In the genomic region with DNA sequence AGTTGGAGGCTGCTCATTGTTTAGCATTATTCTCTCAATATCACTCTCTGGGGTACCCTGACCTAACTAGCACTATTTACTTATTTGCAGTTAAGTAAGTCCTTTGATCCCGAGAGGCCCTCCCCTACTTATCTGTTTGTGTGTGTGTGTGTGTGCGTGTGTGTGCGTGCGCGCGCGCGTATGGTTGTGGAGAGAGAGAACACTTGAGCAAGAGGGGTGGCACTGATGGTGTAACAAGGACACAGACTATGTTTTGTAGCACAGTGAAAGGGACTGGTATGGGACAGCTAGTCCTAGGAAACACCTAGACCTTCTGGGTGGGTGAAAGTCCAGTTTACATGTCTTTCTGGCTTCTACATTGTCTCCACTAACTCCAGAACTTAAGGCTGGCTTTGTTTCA, we compare ENCODE assay signal across 29 mouse cellular contexts. TPM values are rescaled to one million over a fixed set of nuclear protein-coding genes. Genes with fewer than 3 reads are reported as not detected.
DNase-seq lines count a peak whose midpoint lies in the region; ATAC-seq and TF ChIP-seq lines count a peak whose summit lies in the region.
"Had no signal": no experiment of that assay in that cellular context is flagged by ENCODE, and none has a peak within 500 bp of the region (broad histone marks: within the 10 kb centered on the region; RNA-seq: fewer than 3 reads in every experiment).

No protein-coding gene starts in this region.

- WGBS in intestine, postnatal 0 days, result 66% methylated on average over 8 of the region's 8 CpGs
- 80% methylated on average over 8 of the region's 8 CpGs for WGBS in liver, embryonic 16.5 days (ENCODE audit: insufficient replicate concordance)
- 93% methylated on average over 8 of the region's 8 CpGs for WGBS in heart, embryonic 12.5 days

- peak overlapping the region; percentile 72 for H3K4me2 ChIP-seq in intestine, postnatal 0 days (replicated peaks; ENCODE audit: low read depth)
- no peak overlapping the region for H3K4me2 ChIP-seq in liver, embryonic 16.5 days (ENCODE audit: low read depth, low read length)
- H3K4me2 ChIP-seq in heart, embryonic 12.5 days, result no peak overlapping the region

- no peaks in the 10 kb centered on the region for H3K27me3 ChIP-seq in MEL (ENCODE audit: control insufficient read depth in 1 of 2, insufficient read depth in 2 of 2, low read length in 2 of 2)
- H3K27me3 ChIP-seq in intestine, postnatal 0 days (replicated peaks; ENCODE audit: control insufficient read depth, insufficient read depth, low read length), result no peaks in the 10 kb centered on the region
- no peaks in the 10 kb centered on the region; the same call in 1 of the 2 replicates for H3K27me3 ChIP-seq in liver, embryonic 16.5 days (ENCODE audit: control insufficient read depth, insufficient read depth, low read depth, low read length)
- peaks cover 2% of the 10 kb centered on the region; the same call in 1 of the 2 replicates for H3K27me3 ChIP-seq in heart, embryonic 12.5 days (replicated peaks)
- H3K27me3 ChIP-seq: embryonic facial prominence, embryonic 15.5 days; heart, embryonic 15.5 days had no signal

- no peak for TF ChIP-seq CTCF in MEL (IDR thresholded peaks at IDR 0.05 in 2 of 3, conservative IDR thresholded peaks at IDR 0.05 in 1 of 3; ENCODE audit: control insufficient read depth in 1 of 3, insufficient read depth in 1 of 3, low read depth in 2 of 3, low read length in 3 of 3, poor library complexity in 1 of 3, severe bottlenecking in 1 of 3)
- no peak for TF ChIP-seq CTCF in intestine, postnatal 0 days (IDR thresholded peaks at IDR 0.05; ENCODE audit: low read depth)

- DNase-seq in A20 (ENCODE audit: low read depth, low spot score) (peak; percentile 5), MEL (ENCODE audit: low read depth, low spot score) (peak; percentile 24)
- no peak for DNase-seq in layer of hippocampus, postnatal 36 days
- DNase-seq: adrenal gland, adult 8-10 months; cerebellum, adult 2 months; cerebellum, postnatal 25 days; forebrain, postnatal 0 days; gastrocnemius, postnatal 10 days; kidney, adult 8-10 months; kidney, postnatal 4 days; lung, adult 18-20 months; lung, postnatal 10 days; thymus, adult 2 months had no signal

- TF ChIP-seq EP300 in MEL (IDR thresholded peaks at IDR 0.05; ENCODE audit: low read depth in 1 of 2, low read length in 2 of 2), result no peak

- no peak for TF ChIP-seq POLR2A in MEL (IDR thresholded peaks at IDR 0.05; ENCODE audit: control insufficient read depth in 1 of 2, insufficient read depth in 1 of 2, low read depth in 1 of 2, low read length in 2 of 2, poor library complexity in 1 of 2)

- H3K9me3 ChIP-seq in MEL (replicated peaks; ENCODE audit: insufficient read depth, low read length), result no peaks in the 10 kb centered on the region
- no peaks in the 10 kb centered on the region for H3K9me3 ChIP-seq in intestine, postnatal 0 days (ENCODE audit: control insufficient read depth)
- no peaks in the 10 kb centered on the region for H3K9me3 ChIP-seq in liver, embryonic 16.5 days (replicated peaks; ENCODE audit: control insufficient read depth, low read length)
- no peaks in the 10 kb centered on the region for H3K9me3 ChIP-seq in heart, embryonic 12.5 days (replicated peaks)
- H3K9me3 ChIP-seq: embryonic facial prominence, embryonic 10.5 days; embryonic facial prominence, embryonic 15.5 days; forebrain, embryonic 12.5 days; heart, embryonic 15.5 days; hindbrain, embryonic 12.5 days; limb, embryonic 12.5 days; neural tube, embryonic 13.5 days had no signal

- H3K27ac ChIP-seq in MEL (ENCODE audit: control insufficient read depth, low read depth, low read length), result no peak overlapping the region
- H3K27ac ChIP-seq in intestine, postnatal 0 days (ENCODE audit: low read depth, low read length), result no peak overlapping the region
- H3K27ac ChIP-seq in liver, embryonic 16.5 days (ENCODE audit: low read length), result no peak overlapping the region
- H3K27ac ChIP-seq in heart, embryonic 12.5 days (ENCODE audit: poor library complexity, severe bottlenecking), result no peak overlapping the region
- H3K27ac ChIP-seq: embryonic facial prominence, embryonic 10.5 days; embryonic facial prominence, embryonic 15.5 days; forebrain, embryonic 12.5 days; heart, embryonic 15.5 days; hindbrain, embryonic 12.5 days; kidney, postnatal 0 days; limb, embryonic 12.5 days; neural tube, embryonic 13.5 days had no signal

- no peak overlapping the region; a peak in 1 of 4 replicates for H3K4me3 ChIP-seq in MEL (ENCODE audit: control insufficient read depth in 1 of 2, insufficient read depth in 1 of 2, low read depth in 2 of 2, low read length in 2 of 2)
- H3K4me3 ChIP-seq in intestine, postnatal 0 days (ENCODE audit: low read depth, low read length), result peak overlapping the region; percentile 11; the same call in 1 of the 2 replicates
- no peak overlapping the region for H3K4me3 ChIP-seq in liver, embryonic 16.5 days (ENCODE audit: low read depth, low read length)
- H3K4me3 ChIP-seq in heart, embryonic 12.5 days, result no peak overlapping the region
- H3K4me3 ChIP-seq: myocyte had no signal

- H3K36me3 ChIP-seq in MEL (ENCODE audit: control insufficient read depth in 1 of 2, insufficient read depth in 2 of 2, low read length in 2 of 2), result peaks cover 0 to 18% of the 10 kb centered on the region in 2 experiments; a peak in 2 of 4 replicates
- H3K36me3 ChIP-seq in intestine, postnatal 0 days (ENCODE audit: control insufficient read depth, insufficient read depth), result no peaks in the 10 kb centered on the region
- H3K36me3 ChIP-seq in liver, embryonic 16.5 days (ENCODE audit: control insufficient read depth, insufficient read depth), result no peaks in the 10 kb centered on the region
- H3K36me3 ChIP-seq in heart, embryonic 12.5 days, result no peaks in the 10 kb centered on the region
- H3K36me3 ChIP-seq: embryonic facial prominence, embryonic 10.5 days; embryonic facial prominence, embryonic 15.5 days; forebrain, embryonic 12.5 days; heart, embryonic 15.5 days; hindbrain, embryonic 12.5 days; limb, embryonic 12.5 days; neural tube, embryonic 13.5 days had no signal

- TF ChIP-seq RAD21 in MEL (IDR thresholded peaks at IDR 0.05; ENCODE audit: low read depth, low read length), result no peak

- ATAC-seq in intestine, postnatal 0 days, result no peak
- ATAC-seq in liver, embryonic 16.5 days (ENCODE audit: low read depth), result peak; percentile 25; the same call in 1 of the 2 replicates
- ATAC-seq in heart, embryonic 12.5 days (ENCODE audit: insufficient number of reproducible peaks, low FRiP score), result no peak

- peaks cover 5 to 26% of the 10 kb centered on the region in 2 experiments for H3K4me1 ChIP-seq in MEL (ENCODE audit: control insufficient read depth in 1 of 2, insufficient read depth in 2 of 2, low read length in 2 of 2)
- peaks cover 2% of the 10 kb centered on the region; the same call in 1 of the 2 replicates for H3K4me1 ChIP-seq in intestine, postnatal 0 days (replicated peaks; ENCODE audit: control insufficient read depth, insufficient read depth, low read length)
- peaks cover 9% of the 10 kb centered on the region for H3K4me1 ChIP-seq in liver, embryonic 16.5 days (ENCODE audit: control insufficient read depth, low read depth, low read length)
- peaks cover 11% of the 10 kb centered on the region for H3K4me1 ChIP-seq in heart, embryonic 12.5 days (replicated peaks)

- no peak overlapping the region for H3K9ac ChIP-seq in MEL (ENCODE audit: control insufficient read depth, low read depth, low read length, poor library complexity, severe bottlenecking)
- no peak overlapping the region for H3K9ac ChIP-seq in intestine, postnatal 0 days (ENCODE audit: low read depth, low read length)
- H3K9ac ChIP-seq in liver, embryonic 16.5 days (ENCODE audit: low read depth, low read length), result no peak overlapping the region
- no peak overlapping the region for H3K9ac ChIP-seq in heart, embryonic 12.5 days
- H3K9ac ChIP-seq: embryonic facial prominence, embryonic 15.5 days; forebrain, embryonic 12.5 days; hindbrain, embryonic 12.5 days; limb, embryonic 12.5 days; neural tube, embryonic 13.5 days had no signal

- no peaks in the 10 kb centered on the region for H3K79me2 ChIP-seq in MEL (ENCODE audit: control insufficient read depth, insufficient read depth, low read length, poor library complexity)

TF ChIP-seq in MEL, 35 proteins besides CTCF, POLR2A, EP300 and RAD21 (continues in another document):
- TF ChIP-seq GABPA (IDR thresholded peaks at IDR 0.05; ENCODE audit: low read depth, low read length) (no peak), POLR2AphosphoS5 (IDR thresholded peaks at IDR 0.05; ENCODE audit: borderline replicate concordance, low read depth, low read length) (no peak), USF1 (IDR thresholded peaks at IDR 0.05; ENCODE audit: low read depth, low read length) (no peak), ELF1 (IDR thresholded peaks at IDR 0.05; ENCODE audit: low read depth, low read length) (no peak), MAFK (IDR thresholded peaks at IDR 0.05; ENCODE audit: borderline replicate concordance, low read depth, low read length) (no peak), MAX (IDR thresholded peaks at IDR 0.05; ENCODE audit: low read length) (no peak)

RNA-seq across cellular contexts. Expression of gene Lhpp, which starts 1.1 kb away (rescaled TPM):
- total RNA-seq in MEL (2012; rRNA removed), result 30.3 and 31.0 TPM in 2 replicates
- 10 to 100 TPM in 1 of 2 experiments, not detected in 1; 39.3 TPM for polyA plus RNA-seq in MEL (2012; ENCODE audit: insufficient read depth in 1 of 2, insufficient read length in 2 of 2, low read depth in 1 of 2, low replicate concordance in 2 of 2, missing spikeins in 1 of 2)
- 52.0 and 54.5 TPM in 2 replicates for polyA plus RNA-seq in intestine, postnatal 0 days (2015; fragmentation: Nextera tagmentation; extraction: Ambion mirVana)
- 4.0 and 4.4 TPM in 2 replicates for polyA plus RNA-seq in liver, embryonic 16.5 days (2015; fragmentation: Nextera tagmentation; extraction: Ambion mirVana)
- polyA plus RNA-seq in heart, embryonic 12.5 days (2016; fragmentation: Nextera tagmentation; extraction: Ambion mirVana), result 23.5 and 23.6 TPM in 2 replicates
- 10 to 100 TPM; 25.5 to 26.0 TPM for total RNA-seq in layer of hippocampus, postnatal 36 days (2021)

RNA-seq across cellular contexts. Expression of gene Nkx1-2, which starts 12.1 kb away (rescaled TPM):
- total RNA-seq in MEL (2012; rRNA removed), result 1.5 and 2.4 TPM in 2 replicates
- 1 to 10 TPM in 1 of 2 experiments, not detected in 1; 2.8 TPM for polyA plus RNA-seq in MEL (2012; ENCODE audit: insufficient read depth in 1 of 2, insufficient read length in 2 of 2, low read depth in 1 of 2, low replicate concordance in 2 of 2, missing spikeins in 1 of 2)
- polyA plus RNA-seq in intestine, postnatal 0 days (2015; fragmentation: Nextera tagmentation; extraction: Ambion mirVana), result 0.57 and 0.61 TPM in 2 replicates
- polyA plus RNA-seq in liver, embryonic 16.5 days (2015; fragmentation: Nextera tagmentation; extraction: Ambion mirVana), result not detected in 2 replicates
- polyA plus RNA-seq in heart, embryonic 12.5 days (2016; fragmentation: Nextera tagmentation; extraction: Ambion mirVana), result not detected in 2 replicates
- not detected for total RNA-seq in layer of hippocampus, postnatal 36 days (2021)
- total RNA-seq: adrenal gland, adult 8-10 months; adrenal gland, postnatal 4 days; forebrain, postnatal 0 days; gastrocnemius, postnatal 10 days; heart, postnatal 25 days; left cerebral cortex, postnatal 14 days had no signal
- polyA plus RNA-seq: C2C12; cerebellum, adult 2 months; embryonic facial prominence, embryonic 15.5 days; forebrain, postnatal 0 days; heart, embryonic 15.5 days; limb, embryonic 12.5 days; myocyte had no signal

RNA-seq across cellular contexts. Expression of gene Oat, which starts 35.3 kb away (rescaled TPM):
- 226 and 236 TPM in 2 replicates for total RNA-seq in MEL (2012; rRNA removed)
- 100 to 1,000 TPM; 190 to 209 TPM for polyA plus RNA-seq in MEL (2012; ENCODE audit: insufficient read depth in 1 of 2, insufficient read length in 2 of 2, low read depth in 1 of 2, low replicate concordance in 2 of 2, missing spikeins in 1 of 2)
- 1,789 and 2,051 TPM in 2 replicates for polyA plus RNA-seq in intestine, postnatal 0 days (2015; fragmentation: Nextera tagmentation; extraction: Ambion mirVana)
- 58.0 and 59.7 TPM in 2 replicates for polyA plus RNA-seq in liver, embryonic 16.5 days (2015; fragmentation: Nextera tagmentation; extraction: Ambion mirVana)
- 161 and 163 TPM in 2 replicates for polyA plus RNA-seq in heart, embryonic 12.5 days (2016; fragmentation: Nextera tagmentation; extraction: Ambion mirVana)
- total RNA-seq in layer of hippocampus, postnatal 36 days (2021), result 10 to 100 TPM; 89.6 to 94.9 TPM

Comparison
In these comparisons a context has a peak if more than half of its experiments do, and no peak if none do; other contexts are left out.
1. DNase-seq: peak in A20 (single experiment) and MEL (single experiment); none in layer of hippocampus, postnatal 36 days (0 of 2).